Mouse (Mus musculus): Measurements from ENCODE around the gene Mall.

DNA sequence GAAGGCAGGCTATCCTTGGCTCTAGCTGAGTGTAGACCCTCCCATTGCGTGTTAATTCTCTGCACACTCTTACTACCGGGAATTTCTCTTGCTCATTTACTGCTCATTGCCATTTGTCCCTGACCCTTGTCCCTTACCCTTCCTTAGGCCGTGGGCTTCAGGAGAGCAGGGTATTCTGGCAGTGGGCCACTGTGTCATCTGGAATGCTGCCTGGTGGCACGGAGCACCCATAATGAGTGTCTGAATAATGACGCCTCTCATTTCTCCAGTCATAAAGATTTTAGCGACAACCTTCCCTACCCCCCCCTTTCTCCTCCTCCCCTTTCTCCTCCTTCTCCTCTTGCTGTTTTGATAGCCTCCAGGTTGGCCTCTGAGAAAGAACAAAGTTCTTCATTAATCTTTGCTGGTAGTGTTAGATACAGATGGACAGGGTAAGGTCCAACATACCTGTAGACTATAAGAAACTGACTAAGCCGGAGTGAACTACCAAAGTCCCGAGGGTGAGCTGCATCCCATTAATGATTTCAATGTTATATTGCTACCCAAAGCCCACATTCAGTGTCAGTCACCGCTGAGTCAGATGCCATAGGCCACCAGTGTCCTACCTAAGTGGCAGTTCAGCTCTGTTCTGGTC, 5.9 kb upstream of the Mall start:
- TF ChIP-seq POLR2AphosphoS2 (IDR thresholded peaks at IDR 0.05; ENCODE audit: low read depth, low read length): no peak
- TF ChIP-seq POLR2A (IDR thresholded peaks at IDR 0.05; ENCODE audit: low read depth, low read length): no peak
